Mouse (Mus musculus): ENCODE measurements around the gene Pigf.

Pigf gene

GRCm38 (mm10) chr17:86966040-86966439 is 59.2 kb downstream of the Pigf start:
- DNase-seq = no peak

- no peak for DNase-seq
Measured at GRCm38 (mm10) chr17:86965121-86965520, 60.1 kb downstream of the Pigf start.

GRCm38 (mm10) chr17:86964502-86964901 is 60.7 kb downstream of the Pigf start:
- DNase-seq = peak; percentile 52

- DNase-seq = no peak
Measured at GRCm38 (mm10) chr17:86964041-86964440, 61.2 kb downstream of the Pigf start.

- DNase-seq = peak; percentile 32
Measured at GRCm38 (mm10) chr17:86963586-86963902, 61.7 kb downstream of the Pigf start.

- peak; percentile 84 for DNase-seq
Measured at GRCm38 (mm10) chr17:86962894-86963585, 62.2 kb downstream of the Pigf start, which contains the start of gene Rhoq. Gene Rhoq (plus strand): TSS chr17:86963082.

- DNase-seq = peak; percentile 81
Measured at GRCm38 (mm10) chr17:86962297-86962893, 62.8 kb downstream of the Pigf start.

GRCm38 (mm10) chr17:86961301-86961841 is 63.8 kb downstream of the Pigf start:
- DNase-seq = no peak

- no peak for DNase-seq
Measured at GRCm38 (mm10) chr17:86957968-86958367, 67.2 kb downstream of the Pigf start.

GRCm38 (mm10) chr17:86957239-86957638 is 68.0 kb downstream of the Pigf start:
- DNase-seq = no peak

- DNase-seq = no peak
Measured at GRCm38 (mm10) chr17:86948801-86949200, 76.4 kb downstream of the Pigf start.

GRCm38 (mm10) chr17:86947840-86948796 is 77.1 kb downstream of the Pigf start, which contains the start of gene Atp6v1e2:
Gene Atp6v1e2 (minus strand): TSS chr17:86947897.
- DNase-seq = no peak

Data from right cerebral cortex, postnatal 14 days (tissue).